Mouse (Mus musculus): Measurements from ENCODE around the gene Slc1a1.
A peak's percentile ranks its signal among the peaks of the same experiment; 100 is the strongest.

Gene Slc1a1

DNA sequence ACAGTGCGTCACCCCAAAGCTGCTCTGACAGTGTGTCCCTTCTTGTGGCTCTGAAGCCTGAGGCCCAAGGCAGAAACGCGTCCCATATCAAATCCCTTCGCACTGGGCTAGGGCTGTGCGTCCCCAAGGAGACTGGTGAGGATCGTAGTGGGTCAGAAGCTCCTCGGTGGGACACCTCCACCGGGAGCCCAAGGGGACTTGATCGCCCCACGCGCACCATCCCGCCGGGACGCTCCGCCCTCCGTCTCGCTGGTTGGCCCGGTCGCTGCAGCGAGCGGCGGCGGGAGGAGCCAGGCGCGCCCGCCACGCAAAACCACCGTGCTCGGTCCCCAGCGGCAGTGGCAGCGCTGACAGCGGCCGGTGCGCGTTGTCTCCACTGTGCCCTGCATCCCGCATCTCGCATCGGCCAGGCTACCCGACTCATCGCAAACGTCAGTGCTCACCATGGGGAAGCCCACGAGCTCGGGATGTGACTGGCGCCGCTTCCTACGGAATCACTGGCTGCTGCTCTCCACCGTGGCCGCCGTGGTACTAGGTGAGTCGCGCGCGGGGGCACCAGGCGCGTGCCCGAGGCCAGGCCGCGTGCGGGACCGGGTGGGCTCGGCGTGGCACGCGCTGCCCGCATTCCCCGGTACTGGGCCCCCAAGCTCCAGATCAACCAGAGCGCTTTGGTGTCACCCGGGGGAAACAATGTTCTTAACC lies at the start of gene Slc1a1:
Gene Slc1a1 (plus strand): TSS at position 252 of the 702 bp plus-strand sequence.
- peak; percentile 39 for DNase-seq

DNA sequence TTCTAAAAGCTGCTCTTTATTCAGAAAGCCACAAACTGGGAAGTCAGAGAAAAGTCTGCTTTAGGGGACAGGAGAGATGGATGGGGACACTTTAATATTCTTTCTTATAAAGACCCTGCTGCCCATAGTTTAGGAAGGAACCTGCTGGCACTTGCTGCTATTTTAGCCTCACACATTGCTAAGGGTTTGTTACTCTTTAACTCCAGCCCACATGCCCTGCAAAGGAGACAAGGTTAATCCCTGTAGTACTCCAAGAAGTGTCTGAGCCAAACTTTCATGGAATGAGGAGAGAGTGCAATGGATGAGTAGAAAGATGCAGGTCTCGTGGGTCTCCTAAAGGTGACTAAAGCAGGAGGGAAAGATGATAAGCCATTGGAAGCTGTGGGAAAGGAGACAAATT lies 44.7 kb upstream of the Slc1a1 start:
- DNase-seq: no peak

DNA sequence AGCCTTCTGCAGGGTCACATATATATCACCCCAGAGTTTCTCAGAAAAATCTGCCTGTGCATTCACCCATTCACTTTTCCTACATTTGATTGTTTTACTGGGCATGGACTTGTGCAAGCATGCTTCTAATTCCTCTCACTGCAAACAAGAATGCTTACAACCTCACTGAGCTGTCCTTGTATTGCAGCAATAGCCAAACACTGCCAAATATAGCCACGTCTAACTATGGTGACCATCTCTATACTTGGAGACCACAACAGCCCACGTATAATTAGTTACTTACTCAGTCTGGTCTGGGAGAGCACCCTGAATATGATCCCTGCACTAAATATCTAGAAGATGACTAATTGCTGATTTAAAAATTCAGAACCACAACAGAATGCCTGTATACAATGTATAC lies 41.5 kb upstream of the Slc1a1 start:
- no peak for DNase-seq

DNA sequence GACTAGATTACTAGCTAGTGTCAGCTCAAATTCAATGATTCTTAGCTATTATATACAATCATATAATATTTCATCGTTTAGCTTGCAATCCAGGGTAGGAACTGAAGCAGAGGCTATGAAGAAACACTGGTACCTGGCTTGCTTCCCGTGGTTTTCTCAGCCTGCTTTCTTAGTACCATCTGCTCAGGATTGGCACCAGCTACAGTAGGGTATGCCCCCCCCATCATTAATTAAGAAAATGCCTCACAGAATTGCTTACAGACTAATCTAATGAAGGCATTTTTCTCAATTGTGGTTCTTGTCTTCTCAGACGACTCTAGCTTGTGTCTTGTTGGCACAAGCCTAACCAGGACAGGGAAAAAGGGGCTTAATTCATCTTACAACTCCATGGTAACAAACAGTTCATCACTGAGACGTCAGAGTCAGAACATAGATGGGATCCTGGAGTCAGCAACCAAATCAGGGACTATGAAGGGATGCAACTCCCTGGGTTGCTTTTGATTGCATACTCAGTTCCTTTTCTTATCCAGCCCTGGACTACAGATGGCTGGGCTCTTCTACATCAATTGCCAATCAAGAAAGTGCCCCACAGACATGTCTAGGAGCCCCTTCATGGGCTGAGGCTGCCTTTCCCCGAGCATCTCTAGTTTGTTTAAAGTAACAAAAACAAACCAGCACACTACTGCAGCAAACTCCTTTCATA lies 38.6 kb upstream of the Slc1a1 start:
- DNase-seq: no peak

DNA sequence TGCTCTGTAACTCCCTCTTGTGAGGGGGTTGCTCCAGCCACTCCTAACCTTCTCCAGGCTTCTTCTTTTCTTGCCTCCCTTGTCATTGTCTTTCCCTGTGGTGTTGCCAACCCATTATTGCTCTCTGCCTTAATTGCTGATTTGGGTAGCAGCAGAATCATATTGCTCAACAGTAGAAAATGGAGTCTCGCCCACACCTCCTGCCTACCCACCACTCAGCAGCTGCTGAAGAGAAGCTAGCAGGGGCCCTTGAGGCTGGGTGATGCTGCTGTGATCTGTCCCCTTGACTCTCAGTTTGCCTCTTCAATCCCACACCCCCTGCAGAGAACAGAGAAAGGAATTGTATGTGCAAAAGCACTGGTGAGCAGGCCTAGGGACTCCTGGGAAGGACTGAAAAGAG lies 37.9 kb upstream of the Slc1a1 start:
- DNase-seq: no peak

DNA sequence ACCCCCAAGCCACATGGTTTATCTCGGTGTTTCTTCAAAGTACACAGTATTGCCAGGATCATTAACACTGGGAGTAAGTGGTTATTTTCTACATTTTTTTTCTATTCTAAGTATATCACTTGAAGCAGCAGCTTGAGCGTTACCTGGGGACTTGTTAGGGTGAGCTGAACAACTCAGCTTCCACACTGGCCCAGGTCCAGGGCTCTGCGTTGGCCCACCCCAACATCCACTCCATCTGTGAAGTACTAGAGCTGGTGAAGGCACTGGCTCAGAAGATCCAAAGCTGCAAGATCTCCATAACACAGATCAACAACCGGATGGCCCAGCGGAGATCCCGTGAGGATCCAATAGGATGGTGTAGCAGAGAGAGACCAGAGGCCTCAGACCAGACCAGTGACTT lies 37.2 kb upstream of the Slc1a1 start:
- DNase-seq: no peak

DNA sequence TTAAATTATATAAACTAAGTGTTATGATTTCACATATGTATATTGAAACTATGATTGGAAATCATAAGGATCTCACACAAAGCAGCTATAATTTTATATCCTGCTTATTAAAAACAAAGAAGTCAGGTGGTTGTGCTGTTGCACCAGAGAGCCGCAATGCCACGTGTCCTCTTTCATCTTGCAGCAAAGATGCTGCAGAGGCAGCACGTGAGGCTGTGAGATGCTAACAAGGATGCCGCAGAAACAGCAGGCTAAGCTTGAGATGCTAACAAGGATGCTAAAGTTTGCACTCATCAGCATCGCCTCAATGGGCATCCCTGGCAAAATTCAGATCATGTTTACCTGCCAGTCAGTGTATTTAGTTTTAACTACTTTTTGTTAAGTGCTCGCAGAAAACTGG lies 34.4 kb upstream of the Slc1a1 start:
- no peak for DNase-seq

DNA sequence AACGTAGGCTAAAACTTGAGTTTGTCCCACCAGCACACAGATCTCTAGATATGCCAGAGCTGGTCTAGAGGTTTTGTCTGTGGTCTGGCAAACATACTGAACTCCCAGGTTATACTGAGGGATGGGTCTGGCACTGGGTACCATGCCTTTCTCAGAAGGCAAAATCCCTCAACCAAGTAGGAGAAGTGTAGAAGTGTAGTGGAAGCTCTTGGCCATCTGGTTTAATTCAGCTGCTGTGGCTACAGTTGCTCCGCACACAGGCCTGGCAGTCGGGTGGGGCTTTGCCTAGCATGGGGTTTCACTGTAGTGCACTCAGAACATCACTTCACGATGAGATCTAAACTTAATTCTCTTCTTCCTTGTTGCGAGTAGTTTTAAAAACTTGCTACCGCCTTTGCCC lies 28.6 kb upstream of the Slc1a1 start:
- DNase-seq: no peak

DNA sequence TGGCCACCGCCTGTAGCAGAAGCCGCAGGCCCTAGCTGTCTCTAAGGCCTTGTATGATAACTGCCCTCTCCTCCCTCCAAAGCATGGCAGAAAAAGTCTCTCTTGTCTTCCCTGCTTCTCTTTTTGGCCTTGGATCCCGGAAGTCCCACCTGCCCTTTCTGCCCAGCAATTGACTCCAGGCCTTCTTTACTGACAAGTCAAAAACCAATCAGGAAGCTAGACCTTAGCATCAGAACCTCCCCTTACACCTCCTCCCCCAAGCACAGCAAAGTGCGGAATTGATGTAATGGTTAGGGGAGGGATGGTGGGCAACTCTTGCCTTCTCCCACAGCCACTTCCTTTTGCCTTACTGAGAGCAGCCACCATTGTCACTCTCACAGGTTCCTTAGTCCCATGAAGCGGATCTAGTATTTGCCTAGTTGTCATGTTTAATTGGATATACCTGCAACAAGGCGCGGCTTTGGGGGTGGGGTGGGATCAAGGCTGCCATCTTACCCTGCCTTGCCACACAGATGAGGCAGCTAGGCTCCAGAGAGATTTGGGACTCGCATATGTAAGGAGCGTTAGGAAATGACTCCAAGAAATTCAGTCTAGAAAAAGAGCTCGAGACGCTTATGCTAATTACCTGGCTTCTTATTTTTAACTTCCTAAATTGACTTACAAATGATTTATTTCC lies 27.9 kb upstream of the Slc1a1 start:
- no peak for DNase-seq

DNA sequence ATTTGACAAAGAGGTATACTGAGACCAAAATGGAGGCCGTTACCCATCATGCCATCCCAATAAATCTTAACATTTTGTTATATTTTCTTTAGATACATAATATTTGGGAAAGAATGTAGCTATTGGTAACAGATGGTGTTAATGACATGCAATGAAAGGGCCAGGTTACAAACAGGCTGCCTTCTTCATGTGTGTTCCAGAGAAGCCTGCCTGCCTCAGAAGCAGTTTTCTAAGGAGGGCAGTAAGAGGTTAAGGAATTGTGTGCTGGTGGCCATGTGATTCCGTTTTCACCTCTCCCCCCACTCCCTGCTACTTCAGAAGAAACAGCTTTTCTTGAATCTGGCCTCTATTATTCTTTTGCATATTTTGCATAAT lies 27.4 kb upstream of the Slc1a1 start:
- no peak for DNase-seq

DNA sequence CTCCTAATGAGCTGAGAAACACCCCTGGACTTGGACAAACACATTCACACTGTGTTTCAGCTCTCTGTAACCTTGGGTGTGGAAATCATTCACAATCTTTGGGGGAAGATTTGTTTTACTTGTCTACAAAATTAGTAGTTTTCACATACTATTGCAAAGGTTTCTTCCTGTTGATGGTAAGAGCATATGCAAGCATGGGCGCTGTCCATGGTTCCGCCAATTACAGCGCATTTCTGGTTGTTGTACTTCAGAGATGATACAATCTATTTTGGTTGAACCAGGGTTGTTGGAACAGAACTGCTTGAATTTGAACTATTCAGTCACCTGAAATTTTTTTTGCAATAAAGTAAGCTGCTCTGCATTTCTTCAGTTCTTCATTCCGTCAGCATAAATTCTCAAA lies 16.6 kb upstream of the Slc1a1 start:
- DNase-seq: no peak

DNA sequence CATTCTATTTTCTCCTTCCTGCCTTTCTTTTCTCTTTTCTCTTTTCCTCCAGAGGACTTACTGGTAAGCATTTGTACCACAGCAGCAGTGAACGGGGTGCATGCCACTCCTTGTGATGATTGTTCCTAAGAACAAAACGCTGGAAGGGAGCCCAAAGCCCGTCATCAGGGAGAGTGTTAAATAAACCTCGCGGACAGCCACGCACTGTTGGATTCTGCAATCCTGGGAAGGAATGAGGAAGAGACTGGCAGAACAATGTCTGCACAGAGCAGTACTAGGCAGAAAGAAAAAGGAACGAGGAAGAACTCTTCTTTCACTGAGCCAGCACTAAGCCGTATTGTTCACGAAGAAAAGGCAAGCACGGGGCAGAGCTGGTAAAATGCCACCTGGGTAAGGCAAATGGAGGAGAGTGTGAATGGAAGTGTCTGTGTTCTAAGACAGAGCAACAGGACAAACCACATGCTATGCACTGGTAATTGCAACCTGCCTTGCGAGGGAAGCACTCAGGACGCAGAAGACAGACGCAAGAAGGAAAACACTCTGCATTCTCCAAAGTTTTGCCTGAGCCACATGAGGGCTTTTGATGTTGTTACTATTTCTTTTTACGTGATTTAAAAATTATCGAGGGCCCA lies 7.0 kb upstream of the Slc1a1 start:
- DNase-seq: no peak

DNA sequence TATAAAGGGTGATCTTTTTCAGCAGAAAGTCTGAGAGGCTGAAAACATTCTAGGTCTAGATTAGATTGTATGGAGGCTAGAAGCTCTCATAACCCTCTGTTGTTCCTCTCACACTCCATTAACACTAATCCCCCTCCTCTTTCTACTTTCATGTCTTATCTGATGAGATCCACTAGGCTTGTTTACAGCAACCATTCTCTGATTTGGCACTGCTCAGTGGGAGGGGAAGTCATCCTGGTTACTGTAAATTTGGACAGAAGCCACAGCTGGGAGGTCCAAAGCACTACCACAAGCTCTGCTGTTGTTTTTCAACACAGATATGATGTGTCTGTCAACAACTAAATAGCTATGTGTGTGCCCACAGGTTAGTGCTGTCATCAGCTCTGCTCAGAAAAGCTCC lies 3.5 kb upstream of the Slc1a1 start:
- DNase-seq: no peak

DNA sequence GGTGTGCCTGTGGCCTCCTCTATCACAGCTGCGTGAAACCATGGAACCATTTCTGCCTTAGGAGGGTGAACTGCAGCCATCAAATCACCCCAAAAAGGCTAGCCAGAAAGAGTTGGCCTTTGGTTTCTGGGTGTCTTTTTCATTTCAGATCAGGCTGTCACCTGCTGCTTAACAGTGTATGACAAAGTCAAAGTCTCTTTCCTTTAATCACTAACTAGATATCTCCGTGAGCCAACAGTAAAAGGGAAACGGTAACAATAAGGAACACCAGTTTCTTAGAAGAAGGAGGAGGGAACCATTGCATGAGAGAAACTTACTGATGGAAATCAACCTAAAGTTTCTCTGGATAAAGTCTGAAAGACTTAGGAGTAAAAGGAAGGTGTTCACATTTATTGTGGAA lies 2.2 kb upstream of the Slc1a1 start:
- DNase-seq: no peak

DNA sequence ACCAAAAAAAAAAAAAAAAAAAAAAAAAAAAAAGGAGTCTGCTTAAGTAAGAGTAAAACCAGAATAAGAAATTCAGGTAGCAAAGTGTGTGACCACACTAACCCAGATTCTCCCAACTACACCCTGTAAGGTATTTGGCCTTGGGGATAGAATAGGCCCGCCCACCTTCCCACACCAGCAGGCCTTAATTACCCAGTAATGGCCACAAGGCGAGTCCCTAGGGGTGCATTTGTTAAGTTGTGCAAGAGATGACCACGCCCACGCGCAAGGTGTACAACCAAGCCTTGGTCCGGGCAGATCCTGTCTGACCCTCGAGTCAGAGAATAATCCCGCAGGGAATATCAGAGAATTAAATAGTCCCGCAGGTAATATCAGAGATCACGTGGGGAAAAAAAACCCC lies 461 bp upstream of the Slc1a1 start:
- DNase-seq: no peak

DNA sequence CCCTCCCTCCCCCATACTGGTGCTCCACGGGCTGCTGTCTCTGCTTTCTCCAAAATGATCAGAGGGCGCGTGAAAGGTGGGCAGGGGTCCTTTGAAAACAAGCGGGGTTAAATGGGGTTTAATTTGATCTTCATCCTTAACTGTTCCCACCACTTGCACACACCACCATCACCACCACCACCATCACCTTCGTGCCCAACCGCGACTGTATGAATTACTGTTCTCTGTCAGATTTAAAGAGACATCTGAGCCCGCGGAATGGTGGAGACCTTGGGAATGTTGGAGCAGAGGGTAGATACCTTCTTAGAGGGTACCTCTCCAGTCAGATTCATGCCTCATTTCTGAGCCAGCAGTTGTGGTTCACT lies 633 bp downstream of the Slc1a1 start:
- DNase-seq: no peak

DNA sequence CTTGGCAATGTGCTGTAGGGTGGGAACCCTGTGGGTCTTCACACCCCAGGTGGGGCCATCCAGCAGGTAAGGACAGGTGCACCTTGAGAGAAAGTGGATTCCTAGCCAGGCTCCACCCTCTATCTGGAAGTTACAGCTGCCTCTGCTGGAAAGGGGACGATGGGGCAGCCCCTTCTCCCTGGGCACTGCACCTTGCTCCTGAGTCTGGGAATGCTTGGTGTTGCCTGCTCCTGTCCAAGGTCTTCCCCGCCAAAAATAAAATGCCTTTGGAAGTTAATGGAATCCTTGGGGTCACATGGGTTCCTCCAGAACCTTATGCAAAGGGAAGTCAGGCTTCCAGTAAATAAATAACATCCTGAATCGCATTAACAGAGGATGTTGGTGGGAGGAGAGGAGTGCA lies 1.3 kb downstream of the Slc1a1 start:
- no peak for DNase-seq

DNA sequence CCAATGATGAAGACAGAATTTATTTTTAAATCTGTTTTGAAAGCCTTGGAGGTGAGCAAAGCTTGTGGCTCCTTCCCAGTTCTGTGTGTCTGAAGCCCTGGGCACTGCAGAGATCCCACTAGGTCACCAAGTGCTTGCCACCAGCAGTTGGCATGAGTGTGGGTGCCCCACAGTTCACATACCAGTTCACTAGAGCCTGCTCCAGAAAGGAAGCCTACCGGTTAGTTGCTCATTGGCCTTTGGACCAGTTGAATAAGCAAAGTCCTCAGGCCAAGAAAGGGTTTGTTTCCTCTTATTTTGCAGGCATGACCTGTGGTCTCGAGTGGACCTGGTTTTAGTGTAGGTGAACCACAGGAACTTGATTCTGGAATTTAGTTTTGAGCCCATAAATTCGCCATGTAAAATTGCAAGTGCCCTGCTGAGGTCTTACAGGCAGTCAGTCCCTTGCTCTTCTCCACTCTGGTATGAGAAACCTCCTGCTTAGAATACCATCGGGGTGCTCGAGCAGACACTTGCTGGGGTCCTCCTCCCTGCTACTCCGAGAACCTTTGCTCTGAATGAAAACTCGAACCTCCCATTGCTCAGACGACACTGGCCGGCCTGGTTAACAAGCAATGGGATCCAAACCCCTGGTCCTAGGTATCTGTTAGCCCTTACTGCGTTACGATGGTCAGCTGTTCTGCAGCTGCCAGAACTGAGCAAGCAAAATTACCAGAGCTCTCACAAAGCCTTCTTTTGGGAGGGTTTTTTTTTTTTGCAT lies 2.0 kb downstream of the Slc1a1 start:
- DNase-seq: no peak

DNA sequence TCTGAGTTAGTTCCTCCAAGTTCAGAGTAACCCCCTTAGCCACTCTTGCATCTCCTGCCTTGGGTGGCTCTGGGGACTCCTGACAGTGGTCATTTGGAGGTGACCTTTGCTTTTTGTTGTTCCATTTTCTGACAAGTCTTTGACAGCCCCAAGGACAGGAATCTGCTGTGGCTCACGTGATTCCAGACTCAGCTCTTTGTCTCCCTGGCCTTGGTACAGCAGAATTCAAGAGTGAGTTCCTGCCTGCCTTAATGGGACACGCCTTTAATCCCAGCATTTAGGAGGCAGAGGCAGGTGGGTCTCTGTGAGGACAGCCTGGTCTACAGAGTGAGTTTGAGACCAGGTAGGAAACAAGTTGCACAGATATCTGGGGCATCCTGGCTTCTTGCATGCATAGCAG lies 3.9 kb downstream of the Slc1a1 start:
- DNase-seq: no peak

DNA sequence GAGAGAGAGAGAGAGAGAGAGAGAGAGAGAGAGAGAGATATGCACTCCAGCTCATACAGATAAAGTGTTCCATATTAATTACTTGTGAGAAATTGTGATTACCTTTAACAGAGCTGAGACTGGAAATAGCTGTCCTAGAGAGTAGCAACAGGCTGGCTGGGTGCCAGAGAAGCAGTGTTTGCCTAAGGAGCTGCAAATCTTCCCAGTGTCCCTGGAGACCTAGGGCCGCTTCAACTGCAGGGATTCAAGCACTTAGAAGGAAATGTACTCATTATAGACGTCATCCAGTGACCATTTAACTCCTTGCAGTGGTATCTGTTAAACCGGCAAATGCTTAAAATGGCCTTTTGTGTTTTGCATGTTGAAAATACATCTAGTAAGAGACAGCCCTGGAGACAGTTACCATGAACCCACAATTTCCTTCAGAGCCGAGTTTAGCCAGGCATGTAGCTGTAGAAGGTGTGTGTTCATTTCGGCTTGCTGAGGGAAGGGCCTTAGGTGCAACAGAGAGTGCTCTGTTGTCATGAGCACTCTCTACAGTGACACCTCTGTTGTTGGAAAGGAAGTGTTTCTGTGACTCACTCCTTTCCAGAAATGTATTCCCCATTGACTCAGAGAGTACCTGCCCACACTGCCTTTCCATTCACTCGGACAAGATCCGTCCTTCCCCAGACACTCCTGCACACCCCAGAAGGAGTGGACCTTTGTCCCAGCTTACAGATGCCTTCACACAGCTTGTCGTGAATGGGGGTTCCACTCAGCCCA lies 10.3 kb downstream of the Slc1a1 start:
- DNase-seq: no peak

DNA sequence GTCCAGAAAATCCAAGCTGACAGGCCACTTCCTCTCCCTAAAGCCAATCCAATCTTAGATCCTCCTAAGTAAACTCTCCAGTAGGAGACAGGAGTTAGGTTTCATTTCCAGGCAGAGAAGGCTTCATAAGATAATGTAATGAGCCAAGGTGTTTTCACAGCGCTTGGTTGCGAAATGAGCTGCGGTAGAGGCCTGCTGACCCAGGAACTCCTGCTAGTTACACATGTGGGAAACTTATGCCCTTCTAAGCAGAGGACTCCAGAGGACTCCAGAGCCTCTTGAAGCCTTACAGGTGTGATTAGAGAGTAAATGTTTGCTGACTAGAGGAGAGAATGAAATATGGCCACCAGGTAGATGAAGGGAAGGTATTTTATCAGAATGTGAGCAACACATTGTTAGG lies 15.7 kb downstream of the Slc1a1 start:
- no peak for DNase-seq

DNA sequence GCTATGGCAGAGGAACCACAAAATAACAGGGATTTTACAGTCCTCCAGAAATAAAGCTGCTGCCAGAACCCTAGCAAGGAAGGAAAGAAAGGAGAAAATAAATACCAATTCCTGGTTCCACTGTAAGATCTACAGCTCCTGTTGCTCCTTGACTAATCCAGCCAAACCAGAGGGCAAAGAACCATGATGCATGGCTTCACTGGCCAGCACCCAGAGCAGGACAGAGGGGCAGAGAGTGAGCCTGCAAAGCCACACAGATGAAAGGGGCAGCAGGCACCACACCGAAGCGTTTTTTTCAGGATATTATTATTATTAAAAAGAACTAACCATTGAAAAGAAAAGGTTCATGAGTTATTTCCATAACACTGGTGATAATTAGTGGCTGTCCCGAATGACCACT lies 17.2 kb downstream of the Slc1a1 start:
- no peak for DNase-seq

DNA sequence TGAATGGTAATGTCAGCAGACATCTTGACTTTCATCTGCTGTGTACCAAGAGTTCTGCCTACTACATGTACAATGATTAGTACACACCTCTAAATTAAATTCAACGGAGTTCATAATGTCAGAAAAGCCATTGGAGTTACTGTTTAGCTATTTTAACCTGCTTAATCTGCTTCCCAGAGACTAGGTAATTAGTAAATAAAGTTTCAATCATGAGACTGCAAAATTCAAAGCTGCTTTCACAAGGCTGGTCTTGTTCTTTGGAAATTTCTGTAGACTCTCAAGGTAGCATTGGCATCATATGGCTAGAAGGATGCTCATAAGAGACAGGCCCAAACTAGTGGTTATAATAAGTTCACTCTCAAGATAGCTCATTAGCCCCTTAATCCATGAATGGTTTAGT lies 20.0 kb downstream of the Slc1a1 start:
- no peak for DNase-seq
